ENCODE assay signal across 8 mouse cellular contexts in genomic region chr14:57729975-57730499, GRCm38 (mm10). TPM values are rescaled to one million over a fixed set of nuclear protein-coding genes. Genes with fewer than 3 reads are reported as not detected.
DNase-seq lines count a peak whose midpoint lies in the region; ATAC-seq lines count a peak whose summit lies in the region.

No protein-coding gene starts in this region.

- H3K27me3 ChIP-seq in neural tube, embryonic 12.5 days (replicated peaks): no peaks in the 10 kb centered on the region
- no peaks in the 10 kb centered on the region for H3K27me3 ChIP-seq in forebrain, embryonic 14.5 days (replicated peaks; ENCODE audit: control insufficient read depth, insufficient read depth, low read length)
- H3K27me3 ChIP-seq in hindbrain, embryonic 14.5 days (ENCODE audit: control insufficient read depth, insufficient read depth, low read length): no peaks in the 10 kb centered on the region
- no peaks in the 10 kb centered on the region for H3K27me3 ChIP-seq in liver, embryonic 13.5 days
- H3K27me3 ChIP-seq in neural tube, embryonic 15.5 days (replicated peaks): no peaks in the 10 kb centered on the region

- ATAC-seq in neural tube, embryonic 12.5 days (ENCODE audit: low FRiP score, low read depth): peak; percentile 52
- peak; percentile 40; the same call in 1 of the 2 replicates for ATAC-seq in forebrain, embryonic 14.5 days
- peak; percentile 78; the same call in 1 of the 2 replicates for ATAC-seq in hindbrain, embryonic 14.5 days (ENCODE audit: low FRiP score)
- peak; percentile 54; the same call in 1 of the 2 replicates for ATAC-seq in liver, embryonic 13.5 days (ENCODE audit: low read depth)
- peak; percentile 88 for ATAC-seq in neural tube, embryonic 15.5 days (ENCODE audit: low FRiP score)

- no peak overlapping the region for H3K9ac ChIP-seq in neural tube, embryonic 12.5 days
- peak overlapping the region; percentile 1; the same call in 1 of the 2 replicates for H3K9ac ChIP-seq in forebrain, embryonic 14.5 days (ENCODE audit: low read length)
- H3K9ac ChIP-seq in hindbrain, embryonic 14.5 days: no peak overlapping the region; the same call in 1 of the 2 replicates
- H3K9ac ChIP-seq in liver, embryonic 13.5 days: no peak overlapping the region; the same call in 1 of the 2 replicates
- no peak overlapping the region; the same call in 1 of the 2 replicates for H3K9ac ChIP-seq in neural tube, embryonic 15.5 days (replicated peaks)

- no peak overlapping the region for H3K4me3 ChIP-seq in neural tube, embryonic 12.5 days
- no peak overlapping the region for H3K4me3 ChIP-seq in forebrain, embryonic 14.5 days (ENCODE audit: low read depth, low read length)
- no peak overlapping the region for H3K4me3 ChIP-seq in hindbrain, embryonic 14.5 days (replicated peaks; ENCODE audit: low read length)
- H3K4me3 ChIP-seq in liver, embryonic 13.5 days (replicated peaks): no peak overlapping the region
- H3K4me3 ChIP-seq in neural tube, embryonic 15.5 days (replicated peaks): no peak overlapping the region

- DNase-seq in neural tube, embryonic 10.5 days (ENCODE audit: extremely low spot score, low spot score): no peak
- peak; percentile 18 for DNase-seq in forebrain, embryonic 14.5 days (ENCODE audit: low spot score)
- no peak for DNase-seq in hindbrain, embryonic 14.5 days (ENCODE audit: low spot score)
- no peak for DNase-seq in liver, embryonic 13.5 days
- DNase-seq in ovary, adult 18-20 months (ENCODE audit: low spot score): no peak
- no peak for DNase-seq in frontal cortex, postnatal 25 days (ENCODE audit: low spot score in 2 of 2)

- no peak overlapping the region for H3K27ac ChIP-seq in neural tube, embryonic 12.5 days
- H3K27ac ChIP-seq in forebrain, embryonic 14.5 days (ENCODE audit: low read depth, low read length): 0 out of 2 replicates have a peak overlapping the region, but pooled peaks have one; percentile 39
- H3K27ac ChIP-seq in hindbrain, embryonic 14.5 days: peak overlapping the region; percentile 54
- H3K27ac ChIP-seq in liver, embryonic 13.5 days: peak overlapping the region; percentile 9; the same call in 1 of the 2 replicates
- H3K27ac ChIP-seq in neural tube, embryonic 15.5 days (replicated peaks): peak overlapping the region; percentile 68

- no peak overlapping the region for H3K4me2 ChIP-seq in neural tube, embryonic 12.5 days (replicated peaks)
- no peak overlapping the region for H3K4me2 ChIP-seq in forebrain, embryonic 14.5 days (ENCODE audit: low read length)
- no peak overlapping the region for H3K4me2 ChIP-seq in hindbrain, embryonic 14.5 days (replicated peaks)
- no peak overlapping the region for H3K4me2 ChIP-seq in liver, embryonic 13.5 days
- no peak overlapping the region for H3K4me2 ChIP-seq in neural tube, embryonic 15.5 days

- H3K4me1 ChIP-seq in neural tube, embryonic 12.5 days: peaks cover 38% of the 10 kb centered on the region
- H3K4me1 ChIP-seq in forebrain, embryonic 14.5 days (ENCODE audit: control insufficient read depth, insufficient read depth, low read length): peaks cover 10% of the 10 kb centered on the region
- peaks cover 21% of the 10 kb centered on the region for H3K4me1 ChIP-seq in hindbrain, embryonic 14.5 days (replicated peaks; ENCODE audit: control insufficient read depth, insufficient read depth, low read length)
- H3K4me1 ChIP-seq in liver, embryonic 13.5 days (replicated peaks): peaks cover 23% of the 10 kb centered on the region
- H3K4me1 ChIP-seq in neural tube, embryonic 15.5 days: peaks cover 36% of the 10 kb centered on the region

- H3K9me3 ChIP-seq in neural tube, embryonic 12.5 days: peaks cover 6% of the 10 kb centered on the region; the same call in 1 of the 2 replicates
- 0 out of 2 replicates have a peak, but pooled peaks cover 6% of the 10 kb centered on the region for H3K9me3 ChIP-seq in forebrain, embryonic 14.5 days (replicated peaks; ENCODE audit: control insufficient read depth, low read length)
- no peaks in the 10 kb centered on the region for H3K9me3 ChIP-seq in hindbrain, embryonic 14.5 days (ENCODE audit: control insufficient read depth, low read length)
- H3K9me3 ChIP-seq in liver, embryonic 13.5 days (replicated peaks): no peaks in the 10 kb centered on the region
- no peaks in the 10 kb centered on the region for H3K9me3 ChIP-seq in neural tube, embryonic 15.5 days (replicated peaks)

- WGBS in neural tube, embryonic 12.5 days: 39% methylated on average over 5 of the region's 5 CpGs
- 45% methylated on average over 5 of the region's 5 CpGs for WGBS in forebrain, embryonic 14.5 days
- 41% methylated on average over 5 of the region's 5 CpGs for WGBS in hindbrain, embryonic 14.5 days
- WGBS in liver, embryonic 13.5 days (ENCODE audit: insufficient replicate concordance): 39% methylated on average over 5 of the region's 5 CpGs
- 20% methylated on average over 5 of the region's 5 CpGs for WGBS in neural tube, embryonic 15.5 days

- peaks cover 7% of the 10 kb centered on the region for H3K36me3 ChIP-seq in neural tube, embryonic 12.5 days
- H3K36me3 ChIP-seq in forebrain, embryonic 14.5 days (ENCODE audit: control insufficient read depth, insufficient read depth, low read length): no peaks in the 10 kb centered on the region; the same call in 1 of the 2 replicates
- H3K36me3 ChIP-seq in hindbrain, embryonic 14.5 days (replicated peaks; ENCODE audit: control insufficient read depth, insufficient read depth): no peaks in the 10 kb centered on the region
- H3K36me3 ChIP-seq in liver, embryonic 13.5 days: no peaks in the 10 kb centered on the region
- peaks cover 4% of the 10 kb centered on the region; the same call in 1 of the 2 replicates for H3K36me3 ChIP-seq in neural tube, embryonic 15.5 days

RNA-seq across cellular contexts. Expression of gene Gm49361, which starts 15.9 kb away (rescaled TPM):
- not detected in 2 replicates for polyA plus RNA-seq in neural tube, embryonic 12.5 days (2016; fragmentation: Nextera tagmentation; extraction: Ambion mirVana)
- not detected in 2 replicates for polyA plus RNA-seq in forebrain, embryonic 14.5 days (2014; fragmentation: Nextera tagmentation; extraction: Ambion mirVana)
- polyA plus RNA-seq in hindbrain, embryonic 14.5 days (2014; fragmentation: Nextera tagmentation; extraction: Ambion mirVana): not detected in 2 replicates
- not detected in 2 replicates for polyA plus RNA-seq in liver, embryonic 13.5 days (2015; fragmentation: Nextera tagmentation; extraction: Ambion mirVana)
- not detected in 2 replicates for polyA plus RNA-seq in neural tube, embryonic 15.5 days (2015; fragmentation: Nextera tagmentation; extraction: Ambion mirVana)

RNA-seq across cellular contexts. Expression of gene Lats2, which starts 28.2 kb away (rescaled TPM):
- polyA plus RNA-seq in neural tube, embryonic 12.5 days (2016; fragmentation: Nextera tagmentation; extraction: Ambion mirVana): 18.6 and 20.6 TPM in 2 replicates
- polyA plus RNA-seq in forebrain, embryonic 14.5 days (2014; fragmentation: Nextera tagmentation; extraction: Ambion mirVana): 5.0 and 6.2 TPM in 2 replicates
- polyA plus RNA-seq in hindbrain, embryonic 14.5 days (2014; fragmentation: Nextera tagmentation; extraction: Ambion mirVana): 7.5 and 7.9 TPM in 2 replicates
- 3.6 and 4.6 TPM in 2 replicates for polyA plus RNA-seq in liver, embryonic 13.5 days (2015; fragmentation: Nextera tagmentation; extraction: Ambion mirVana)
- 5.8 and 8.5 TPM in 2 replicates for polyA plus RNA-seq in neural tube, embryonic 15.5 days (2015; fragmentation: Nextera tagmentation; extraction: Ambion mirVana)
